22 mouse cellular contexts compared by ENCODE assay signal in genomic region chr13:35540433-35540832, GRCm38 (mm10).
"Had no signal": no experiment of that assay in that cellular context is flagged by ENCODE, and none has a peak within 500 bp of the region (broad histone marks: within the 10 kb centered on the region; RNA-seq: fewer than 3 reads in every experiment).

No protein-coding gene starts in this region.

- H3K27me3 ChIP-seq: intestine, embryonic 15.5 days; kidney, embryonic 15.5 days; limb, embryonic 13.5 days; midbrain, embryonic 12.5 days; midbrain, embryonic 15.5 days; neural tube, embryonic 12.5 days; neural tube, embryonic 15.5 days had no signal

- H3K27ac ChIP-seq: intestine, embryonic 15.5 days; kidney, embryonic 15.5 days; limb, embryonic 13.5 days; macrophage; midbrain, embryonic 12.5 days; midbrain, embryonic 15.5 days; neural tube, embryonic 12.5 days; neural tube, embryonic 15.5 days; stomach, postnatal 0 days had no signal

- H3K4me1 ChIP-seq: intestine, embryonic 15.5 days; kidney, embryonic 15.5 days; midbrain, embryonic 12.5 days; midbrain, embryonic 15.5 days; neural tube, embryonic 12.5 days; neural tube, embryonic 15.5 days had no signal

- ATAC-seq: intestine, embryonic 15.5 days; lung, postnatal 0 days; midbrain, embryonic 15.5 days had no signal

- H3K9me3 ChIP-seq: intestine, embryonic 15.5 days; kidney, embryonic 15.5 days; limb, embryonic 13.5 days; midbrain, embryonic 12.5 days; midbrain, embryonic 15.5 days; neural tube, embryonic 12.5 days; neural tube, embryonic 15.5 days had no signal

- H3K9ac ChIP-seq: intestine, embryonic 15.5 days; kidney, embryonic 15.5 days; limb, embryonic 13.5 days; lung, embryonic 14.5 days; midbrain, embryonic 12.5 days; midbrain, embryonic 15.5 days; neural tube, embryonic 12.5 days; neural tube, embryonic 15.5 days had no signal

- H3K4me3 ChIP-seq: intestine, embryonic 15.5 days; kidney, embryonic 15.5 days; limb, embryonic 13.5 days; midbrain, embryonic 12.5 days; midbrain, embryonic 15.5 days; neural tube, embryonic 12.5 days; neural tube, embryonic 15.5 days had no signal

- DNase-seq: kidney, adult 11 months; kidney, adult 8-10 months; kidney, postnatal 10 days; kidney, postnatal 36 days; left cerebral cortex, postnatal 4 days; lung, embryonic 14.5 days; right cerebral cortex, adult 18-20 months; right cerebral cortex, postnatal 14 days; right cerebral cortex, postnatal 4 days; thymus, adult 2 months; thymus, postnatal 14 days; thymus, postnatal 4 days had no signal

- H3K4me2 ChIP-seq: intestine, embryonic 15.5 days; kidney, embryonic 15.5 days; limb, embryonic 13.5 days; lung, embryonic 14.5 days; midbrain, embryonic 12.5 days; midbrain, embryonic 15.5 days; neural tube, embryonic 12.5 days; neural tube, embryonic 15.5 days had no signal

- H3K36me3 ChIP-seq: intestine, embryonic 15.5 days; kidney, embryonic 15.5 days; limb, embryonic 13.5 days; midbrain, embryonic 12.5 days; midbrain, embryonic 15.5 days; neural tube, embryonic 12.5 days; neural tube, embryonic 15.5 days had no signal
